ENCODE assay signal across 28 mouse cellular contexts in the genomic region with DNA sequence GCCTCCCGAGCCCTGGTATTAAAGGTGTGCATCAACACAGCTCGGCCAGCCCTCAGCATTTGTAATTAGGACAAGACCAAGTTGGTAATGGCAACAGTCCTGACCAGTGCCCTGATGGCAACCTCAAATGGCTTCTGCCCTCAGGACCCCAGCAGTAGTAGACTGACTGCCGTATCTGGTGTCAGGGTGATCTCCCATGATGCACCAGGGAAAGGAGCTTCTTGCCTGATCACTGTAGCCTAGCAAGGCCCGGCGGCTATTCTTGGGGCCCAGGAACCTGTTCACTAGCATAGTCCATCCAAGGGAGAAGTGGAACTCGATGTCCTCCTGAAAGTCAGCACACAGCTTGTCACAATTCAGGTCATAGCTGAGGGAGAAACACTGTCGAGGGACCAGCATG.
"Had no signal": no experiment of that assay in that cellular context is flagged by ENCODE, and none has a peak within 500 bp of the region (broad histone marks: within the 10 kb centered on the region; RNA-seq: fewer than 3 reads in every experiment).

No protein-coding gene starts in this region.

- H3K4me1 ChIP-seq: limb, embryonic 10.5 days; limb, embryonic 12.5 days; limb, embryonic 13.5 days; limb, embryonic 15.5 days; liver, embryonic 13.5 days; liver, embryonic 15.5 days; lung, embryonic 15.5 days; midbrain, embryonic 12.5 days; midbrain, embryonic 13.5 days; midbrain, embryonic 15.5 days; neural tube, embryonic 12.5 days had no signal

- DNase-seq: left cerebral cortex, postnatal 4 days; liver; liver, embryonic 13.5 days; liver, postnatal 0 days; lung, adult 18-20 months; lung, adult 2 months; lung, embryonic 14.5 days; lung, postnatal 10 days; lung, postnatal 14 days; lung, postnatal 36 days; lung, postnatal 4 days; midbrain, embryonic 14.5 days had no signal

- H3K27ac ChIP-seq: limb, embryonic 10.5 days; limb, embryonic 12.5 days; limb, embryonic 13.5 days; limb, embryonic 15.5 days; liver, embryonic 12.5 days; liver, embryonic 13.5 days; liver, embryonic 14.5 days; liver, embryonic 15.5 days; lung, embryonic 15.5 days; macrophage; midbrain, embryonic 10.5 days; midbrain, embryonic 12.5 days; midbrain, embryonic 13.5 days; midbrain, embryonic 15.5 days; neural tube, embryonic 12.5 days had no signal

- H3K27me3 ChIP-seq: limb, embryonic 12.5 days; limb, embryonic 13.5 days; limb, embryonic 15.5 days; liver, embryonic 12.5 days; liver, embryonic 13.5 days; liver, embryonic 15.5 days; lung, embryonic 15.5 days; megakaryocyte, embryonic 14.5 days; midbrain, embryonic 12.5 days; midbrain, embryonic 13.5 days; midbrain, embryonic 15.5 days; neural tube, embryonic 12.5 days had no signal

- H3K9ac ChIP-seq: limb, embryonic 12.5 days; limb, embryonic 13.5 days; limb, embryonic 15.5 days; liver, embryonic 12.5 days; liver, embryonic 13.5 days; liver, embryonic 14.5 days; liver, embryonic 15.5 days; liver, postnatal 0 days; lung, embryonic 14.5 days; lung, embryonic 15.5 days; midbrain, embryonic 12.5 days; midbrain, embryonic 13.5 days; midbrain, embryonic 15.5 days; neural tube, embryonic 12.5 days had no signal

- H3K4me3 ChIP-seq: limb, embryonic 10.5 days; limb, embryonic 12.5 days; limb, embryonic 13.5 days; limb, embryonic 15.5 days; liver, embryonic 12.5 days; liver, embryonic 13.5 days; liver, embryonic 15.5 days; lung, embryonic 15.5 days; megakaryocyte, embryonic 14.5 days; midbrain, embryonic 10.5 days; midbrain, embryonic 12.5 days; midbrain, embryonic 13.5 days; midbrain, embryonic 15.5 days; myocyte; neural tube, embryonic 12.5 days had no signal
